ENCODE assay signal across 7 mouse cellular contexts in the genomic region with DNA sequence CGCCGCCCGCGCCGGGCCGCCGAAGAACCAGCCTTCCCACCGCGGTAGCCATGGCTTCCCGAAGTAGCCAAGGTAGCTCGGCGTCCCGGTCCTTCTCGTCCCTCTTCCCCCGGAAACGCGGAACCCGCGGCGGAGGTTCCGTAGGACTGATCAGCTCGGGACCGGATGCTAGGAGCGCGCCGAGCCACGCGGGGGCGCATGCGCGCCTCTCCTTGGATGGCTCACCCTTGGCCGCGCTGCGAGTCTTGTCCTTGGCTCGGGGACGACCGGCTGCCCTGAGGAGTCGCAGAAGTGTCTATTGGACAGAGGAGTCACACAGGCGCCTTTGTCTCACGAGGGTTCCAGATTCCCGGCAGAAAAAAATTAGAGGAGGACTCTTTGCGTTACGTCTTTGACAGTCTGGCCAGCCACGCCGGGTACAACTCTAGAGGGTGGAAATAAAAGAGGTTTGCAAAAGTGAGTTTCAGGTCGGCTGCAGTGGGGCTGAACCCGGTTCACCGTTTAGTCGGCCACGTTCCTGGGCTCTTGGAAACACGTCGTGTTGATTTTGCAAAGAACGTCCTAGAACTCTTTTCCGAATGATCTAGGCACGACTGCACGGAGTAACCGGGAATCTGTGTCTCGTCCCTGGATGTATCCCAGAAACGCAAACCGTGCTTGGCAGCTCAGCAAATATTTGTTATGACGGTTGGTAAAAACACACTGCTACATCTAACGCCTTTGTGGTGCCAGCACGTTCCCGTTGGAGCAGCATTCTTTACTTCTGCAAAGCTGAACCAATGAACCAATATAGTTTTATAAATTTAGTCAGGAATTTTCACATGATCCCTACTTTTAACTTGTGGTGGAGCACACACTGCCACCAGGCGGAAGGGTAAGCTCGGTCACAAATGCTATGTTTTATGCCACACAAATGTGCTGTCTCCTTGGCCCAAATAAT. TPM values are rescaled to one million over a fixed set of nuclear protein-coding genes. Genes with fewer than 3 reads are reported as not detected.
DNase-seq lines count a peak whose midpoint lies in the region; ATAC-seq and TF ChIP-seq lines count a peak whose summit lies in the region.

A gene (minus strand): TSS at position 577 of the 940 bp plus-strand sequence.

- intact Hi-C loops in left cerebral cortex, postnatal 4 days (cut with DNase I): loop anchor here (5.0 kb wide), 1 partner anchor 82 kb away; no protein-coding TSS in a partner anchor

- peak within 1 kb of the TSS; percentile 6; the same call in 1 of the 2 replicates for H3K27ac ChIP-seq in intestine, postnatal 0 days (ENCODE audit: low read depth, low read length)
- H3K27ac ChIP-seq in midbrain, embryonic 12.5 days (replicated peaks): peak within 1 kb of the TSS; percentile 60
- H3K27ac ChIP-seq in small intestine, adult 2 months (ENCODE audit: insufficient read depth, low read depth, low read length): peak within 1 kb of the TSS; percentile 73

- no peaks in the 10 kb centered on the region for H3K27me3 ChIP-seq in intestine, postnatal 0 days (replicated peaks; ENCODE audit: control insufficient read depth, insufficient read depth, low read length)
- H3K27me3 ChIP-seq in midbrain, embryonic 12.5 days: no peaks in the 10 kb centered on the region
- H3K27me3 ChIP-seq in small intestine, adult 2 months (ENCODE audit: control insufficient read depth, insufficient read depth, low read length): no peaks in the 10 kb centered on the region

- peak within 1 kb of the TSS; percentile 90 for H3K4me2 ChIP-seq in intestine, postnatal 0 days (replicated peaks; ENCODE audit: low read depth)
- H3K4me2 ChIP-seq in midbrain, embryonic 12.5 days (replicated peaks): peak within 1 kb of the TSS; percentile 65

- H3K4me1 ChIP-seq in intestine, postnatal 0 days (replicated peaks; ENCODE audit: control insufficient read depth, insufficient read depth, low read length): peaks cover 4% of the 10 kb centered on the region
- H3K4me1 ChIP-seq in midbrain, embryonic 12.5 days: peaks cover 5% of the 10 kb centered on the region; the same call in 1 of the 2 replicates
- H3K4me1 ChIP-seq in small intestine, adult 2 months (ENCODE audit: control insufficient read depth, insufficient read depth, insufficient read length, low read length): peaks cover 8% of the 10 kb centered on the region; the same call in 1 of the 2 replicates

- no peaks in the 10 kb centered on the region for H3K9me3 ChIP-seq in intestine, postnatal 0 days (ENCODE audit: control insufficient read depth)
- no peaks in the 10 kb centered on the region for H3K9me3 ChIP-seq in midbrain, embryonic 12.5 days

- WGBS in intestine, postnatal 0 days: under 1% methylated on average over 66 of the region's 66 CpGs
- WGBS in midbrain, embryonic 12.5 days: under 1% methylated on average over 66 of the region's 66 CpGs
- under 1% methylated on average over 66 of the region's 66 CpGs for WGBS in small intestine, adult 2 months

- TF ChIP-seq POLR2A in small intestine, adult 2 months (IDR thresholded peaks at IDR 0.05; ENCODE audit: low read depth, low read length): peak; percentile 86

- peak; percentile 92 for DNase-seq in adrenal gland, adult 8-10 months
- peak; percentile 99 for DNase-seq in embryo, embryonic 9.5 days (ENCODE audit: extremely low spot score)
- peak; percentile 94 to 96 for DNase-seq in gastrocnemius, postnatal 4 days (ENCODE audit: low spot score in 2 of 2)
- DNase-seq in left cerebral cortex, postnatal 4 days: peak; percentile 96

- H3K36me3 ChIP-seq in intestine, postnatal 0 days (ENCODE audit: control insufficient read depth, insufficient read depth): peaks cover 14% of the 10 kb centered on the region
- H3K36me3 ChIP-seq in midbrain, embryonic 12.5 days: peaks cover 17% of the 10 kb centered on the region
- peaks cover 12% of the 10 kb centered on the region for H3K36me3 ChIP-seq in small intestine, adult 2 months (ENCODE audit: control insufficient read depth, insufficient read depth, low read length)

- peak; percentile 100 for ATAC-seq in intestine, postnatal 0 days
- peak; percentile 99 for ATAC-seq in midbrain, embryonic 12.5 days (ENCODE audit: low FRiP score, low read depth)

- TF ChIP-seq CTCF in intestine, postnatal 0 days (IDR thresholded peaks at IDR 0.05; ENCODE audit: low read depth): peak; percentile 96
- TF ChIP-seq CTCF in small intestine, adult 2 months (IDR thresholded peaks at IDR 0.05; ENCODE audit: extremely low read depth, insufficient read length, insufficient replicate concordance, low read depth, low read length): peak; percentile 82

- H3K9ac ChIP-seq in intestine, postnatal 0 days (ENCODE audit: low read depth, low read length): peak within 1 kb of the TSS; percentile 73
- peak within 1 kb of the TSS; percentile 70 for H3K9ac ChIP-seq in midbrain, embryonic 12.5 days (replicated peaks)

- peak within 1 kb of the TSS; percentile 87 for H3K4me3 ChIP-seq in intestine, postnatal 0 days (ENCODE audit: low read depth, low read length)
- H3K4me3 ChIP-seq in midbrain, embryonic 12.5 days: peak within 1 kb of the TSS; percentile 80
- peak within 1 kb of the TSS; percentile 92 for H3K4me3 ChIP-seq in small intestine, adult 2 months (ENCODE audit: low read depth, low read length)

RNA-seq across cellular contexts. Expression of the gene that starts here (rescaled TPM):
- 10 to 100 TPM; 37.0 to 43.3 (median 40.7) TPM for total RNA-seq in adrenal gland, adult 8-10 months (2022)
- 10 to 100 TPM; 26.7 to 30.2 TPM for total RNA-seq in gastrocnemius, postnatal 4 days (2021)
- polyA plus RNA-seq in intestine, postnatal 0 days (2015; fragmentation: Nextera tagmentation; extraction: Ambion mirVana): 24.1 and 25.6 TPM in 2 replicates
- 10 to 100 TPM; 18.4 to 20.1 TPM for total RNA-seq in left cerebral cortex, postnatal 4 days (2021)
- polyA plus RNA-seq in midbrain, embryonic 12.5 days (2016; fragmentation: Nextera tagmentation; extraction: Ambion mirVana): 49.4 and 51.3 TPM in 2 replicates
- 1.1 and 3.4 TPM in 2 replicates for polyA plus RNA-seq in small intestine, adult 2 months (2012; rRNA removed)

Comparison
In these comparisons a context has a peak if more than half of its experiments do, and no peak if none do; other contexts are left out.
1. Peak in every context shown above with its lines: DNase-seq, ATAC-seq, H3K4me3 ChIP-seq and H3K27ac ChIP-seq.
2. H3K27ac ChIP-seq: peak in every context shown above with its lines; median percentile 73 in small intestine, adult 2 months; 60 in midbrain, embryonic 12.5 days; 6 in intestine, postnatal 0 days.